Mouse (Mus musculus) bone marrow macrophage, adult 2 months (primary cell): Measurements from ENCODE around the gene Pex11b.

Experiments
- CTCF ChIP-seq: IDR thresholded peaks from 2 replicates; pipeline ENCODE4 v1.5.1; 2012; ENCODE audit warnings: low read depth, mild to moderate bottlenecking, low read length, moderate library complexity
- POLR2A ChIP-seq: IDR thresholded peaks from 2 replicates; pipeline ENCODE4 v1.6.1; 2012; ENCODE audit warnings: mild to moderate bottlenecking, low read depth, low read length, borderline replicate concordance

DNA sequence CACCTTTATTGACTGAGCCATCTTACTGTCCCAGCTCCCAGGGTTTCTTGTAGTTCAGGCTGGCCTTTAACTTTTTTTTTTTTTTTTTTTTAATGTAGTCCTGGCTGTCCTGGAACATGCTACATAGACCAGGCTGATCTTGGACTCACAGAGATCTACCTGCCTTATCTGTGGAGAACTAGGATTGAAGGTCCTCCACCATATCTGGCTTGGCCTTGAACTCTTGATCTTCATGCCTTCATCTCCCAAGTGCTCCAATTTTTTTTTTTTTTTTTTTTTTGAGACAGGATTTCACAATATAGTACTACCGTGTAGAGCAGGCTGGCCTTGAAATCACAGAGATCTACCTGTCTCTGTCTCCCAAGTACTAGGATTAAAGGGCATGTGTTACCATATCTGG, 58.4 kb downstream of the Pex11b start:
- TF ChIP-seq CTCF (no peak), POLR2A (no peak)
